Mouse (Mus musculus) CH12.LX (cell line): ENCODE measurements around the gene Hfm1.

ENCODE experiments used
- CHD1 ChIP-seq: IDR thresholded peaks from 2 replicates; pipeline ENCODE4 v1.6.1; 2012; ENCODE audit warnings: low read depth, low read length, improper control_type of control experiment, inconsistent platforms
- CTCF ChIP-seq, 2 experiments: IDR thresholded peaks in 1 of 2; conservative IDR thresholded peaks in 1 of 2; 2 replicates each; pipeline ENCODE4 v1.5.1; 2011 to 2012; ENCODE audit warnings: low read depth in 2 of 2, low read length in 2 of 2, improper control_type of control experiment in 1 of 2, inconsistent platforms in 1 of 2, mild to moderate bottlenecking in 1 of 2, moderate library complexity in 1 of 2
- E2F4 ChIP-seq: IDR thresholded peaks from 2 replicates; pipeline ENCODE4 v1.6.1; 2011; ENCODE audit warnings: low read depth, low read length, improper control_type of control experiment; ENCODE audit not compliant: insufficient replicate concordance
- JUND ChIP-seq: conservative IDR thresholded peaks from 2 replicates; pipeline ENCODE4 v1.6.1; 2011; ENCODE audit warnings: low read depth, low read length, improper control_type of control experiment
- KAT2A ChIP-seq: IDR thresholded peaks from 2 replicates; pipeline ENCODE4 v1.6.1; 2012; ENCODE audit warnings: low read length, improper control_type of control experiment, inconsistent platforms; ENCODE audit not compliant: insufficient replicate concordance
- NELFE ChIP-seq: IDR thresholded peaks from 2 replicates; pipeline ENCODE4 v1.6.1; 2011; ENCODE audit warnings: low read depth, low read length, improper control_type of control experiment
- NRF1 ChIP-seq: IDR thresholded peaks from 2 replicates; pipeline ENCODE4 v1.6.1; 2014; ENCODE audit warnings: low read depth, mild to moderate bottlenecking, inconsistent platforms, low read length, improper control_type of control experiment, moderate library complexity
- SIN3A ChIP-seq: IDR thresholded peaks from 2 replicates; pipeline ENCODE4 v1.6.1; 2012; ENCODE audit warnings: low read length, improper control_type of control experiment, inconsistent platforms
- USF1 ChIP-seq: IDR thresholded peaks from 2 replicates; pipeline ENCODE4 v1.6.1; 2014; ENCODE audit warnings: low read depth, mild to moderate bottlenecking, inconsistent platforms, low read length, improper control_type of control experiment
- USF2 ChIP-seq: conservative IDR thresholded peaks from 2 replicates; pipeline ENCODE4 v1.6.1; 2011; ENCODE audit warnings: low read depth, low read length, improper control_type of control experiment

DNA sequence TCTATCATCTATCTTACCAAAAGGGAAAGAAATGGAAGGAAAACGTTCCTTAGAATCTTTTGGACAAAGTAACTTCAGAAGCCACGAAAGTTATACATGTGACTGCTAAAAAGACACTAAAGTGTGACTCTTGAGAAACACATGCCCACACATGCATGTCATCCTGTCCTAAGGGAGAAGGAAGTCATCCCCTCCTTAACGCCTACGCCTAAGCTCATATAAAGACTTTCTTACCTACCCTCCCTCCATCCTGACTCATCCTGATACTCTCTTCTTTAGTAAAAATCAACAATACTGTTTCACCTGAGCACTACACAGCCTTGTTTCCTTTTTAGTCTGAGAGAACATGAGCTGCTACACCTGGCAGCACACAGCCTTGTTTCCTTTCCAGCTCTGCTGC, 40.6 kb downstream of the Hfm1 start:
- TF ChIP-seq CTCF (conservative IDR thresholded peaks at IDR 0.05 in 1 of 2, IDR thresholded peaks at IDR 0.05 in 1 of 2; ENCODE audit: low read depth in 2 of 2, low read length in 2 of 2) (no peak), SIN3A (0 out of 2 replicates have a peak, but pooled peaks have one; percentile 34), JUND (peak; percentile 86), NRF1 (no peak), USF2 (no peak), CHD1 (no peak), NELFE (no peak), E2F4 (no peak), KAT2A (no peak), USF1 (no peak)
